Mouse (Mus musculus) olfactory bulb, adult 2 months (tissue): ENCODE data around the gene Renbp.

ENCODE experiments used
- CTCF ChIP-seq: fragments of 200-500 bp; IDR thresholded peaks from 2 replicates; pipeline ENCODE4 v1.5.1; 2012; ENCODE audit warnings: low read depth, mild to moderate bottlenecking, low read length, moderate library complexity; ENCODE audit not compliant: insufficient read depth
- POLR2A ChIP-seq: fragments of 200-500 bp; IDR thresholded peaks from 2 replicates; pipeline ENCODE4 v1.6.1; 2012; ENCODE audit warnings: mild to moderate bottlenecking, low read depth, low read length, moderate library complexity; ENCODE audit not compliant: insufficient read depth

DNA sequence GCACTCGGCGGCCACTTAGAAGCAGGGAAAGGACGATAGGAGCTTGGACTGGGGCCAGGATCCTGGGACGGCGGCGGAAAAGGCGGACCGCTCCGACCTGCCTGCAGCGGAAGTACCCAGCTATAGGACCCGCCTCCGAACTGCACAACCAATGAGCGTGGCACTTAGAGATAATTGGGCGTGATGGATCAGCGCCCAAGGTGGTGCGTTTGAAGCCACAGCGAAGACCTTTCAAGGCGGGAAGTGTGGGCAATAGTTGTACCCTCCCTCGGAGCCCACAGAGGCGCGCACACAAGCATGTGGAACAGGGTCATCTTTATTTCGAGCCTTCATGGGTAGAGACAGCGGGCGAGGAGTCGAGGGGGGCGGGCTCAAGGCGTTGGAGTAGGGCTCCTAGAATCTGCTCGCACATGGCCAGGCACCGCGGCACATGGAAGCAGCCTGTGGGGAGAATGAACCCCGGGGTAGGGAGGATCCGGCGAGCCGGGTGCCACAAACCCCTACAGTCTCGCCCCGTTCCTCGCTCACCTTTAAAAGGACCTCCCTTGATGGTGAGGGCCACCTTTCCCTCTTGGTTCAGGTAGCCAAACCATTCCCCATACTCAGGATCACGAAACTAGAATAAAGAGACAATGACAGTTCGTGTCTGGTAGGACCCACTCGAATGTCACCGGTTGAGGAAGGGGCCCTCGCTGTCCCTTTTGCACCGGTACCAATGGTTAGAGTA is 8.7 kb downstream of the Renbp start, which contains the start of the genes Arhgap4 and Naa10:
- TF ChIP-seq CTCF (no peak), POLR2A (no peak)
